Mouse (Mus musculus) layer of hippocampus, adult 9-10 months (tissue): ENCODE results near the gene Ebf3.

Source experiments
- DNase-seq: peaks from one replicate; pipeline ENCODE4 v3.0.0; 2022; ENCODE audit warnings: low spot score

Gene Ebf3

DNA sequence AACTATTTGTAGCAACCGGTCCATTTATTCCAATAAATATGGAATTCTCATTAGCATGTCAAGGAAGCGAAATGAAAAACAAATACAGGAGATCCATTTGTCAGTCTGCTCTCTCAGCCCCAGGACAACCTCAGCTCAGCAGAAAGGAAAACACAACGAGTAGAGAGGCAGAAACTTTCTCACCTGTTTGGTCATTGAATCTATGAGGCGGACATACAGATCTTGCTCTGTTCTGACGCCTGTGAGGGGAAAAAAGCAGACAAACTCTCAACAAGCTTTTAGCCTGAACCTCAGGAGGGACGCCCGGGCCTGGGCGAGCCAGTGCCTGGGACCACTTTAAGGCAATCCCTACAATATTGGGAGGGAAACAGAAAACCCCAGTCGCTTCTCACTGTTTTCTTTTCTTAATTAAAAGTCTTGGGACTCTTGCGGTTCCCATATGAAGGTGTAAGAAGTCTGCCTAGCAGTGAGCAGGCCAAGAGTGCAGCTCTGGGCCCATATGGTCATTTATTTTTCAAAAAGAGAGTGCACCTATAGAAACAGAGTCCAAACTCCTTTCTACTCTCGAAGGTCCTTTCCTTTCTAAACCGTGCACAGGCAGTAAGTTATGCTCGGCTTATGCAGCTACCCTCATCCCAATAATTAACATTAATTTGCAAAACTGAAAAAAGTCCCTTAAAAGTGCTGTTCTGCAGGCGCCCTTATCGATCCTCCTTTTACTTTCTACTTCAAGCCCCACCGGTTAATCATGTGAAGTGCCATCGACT is 1.9 kb downstream of the Ebf3 start:
- DNase-seq = no peak

DNA sequence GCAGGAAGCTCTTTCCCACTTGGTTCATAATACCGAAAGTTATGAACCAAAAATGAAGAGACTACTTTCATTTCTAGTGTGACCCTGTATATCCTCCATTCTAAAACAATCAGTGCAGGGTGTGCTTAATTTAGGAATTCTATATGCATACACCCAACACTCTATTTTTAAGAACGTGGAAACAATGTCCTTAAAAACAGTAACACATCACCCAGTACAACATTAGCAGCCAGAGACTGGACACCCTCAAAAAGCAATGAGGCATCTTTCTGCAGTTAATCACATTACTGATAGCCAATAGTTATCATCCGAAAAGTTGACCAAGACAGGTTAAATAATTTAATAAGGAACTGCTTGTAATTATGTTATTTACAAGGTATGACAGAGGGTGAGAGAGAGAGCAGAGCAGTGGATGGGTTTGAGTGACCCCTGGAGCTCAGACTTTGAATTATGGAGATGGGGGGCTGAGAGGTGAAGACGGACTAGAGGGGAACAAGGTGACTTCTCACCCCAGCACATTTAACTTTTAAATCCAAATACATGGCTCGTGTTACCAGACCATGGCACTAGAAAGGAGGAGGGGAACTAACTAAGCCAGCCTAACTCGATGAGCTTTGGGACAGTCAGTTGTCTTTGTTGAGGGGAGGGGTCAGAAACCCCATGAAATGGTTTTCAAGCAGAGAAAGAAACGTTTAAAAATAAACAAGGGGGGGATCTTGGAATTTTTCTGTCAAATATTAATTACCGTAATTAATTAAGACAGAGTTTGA is 2.7 kb downstream of the Ebf3 start:
- DNase-seq = no peak

DNA sequence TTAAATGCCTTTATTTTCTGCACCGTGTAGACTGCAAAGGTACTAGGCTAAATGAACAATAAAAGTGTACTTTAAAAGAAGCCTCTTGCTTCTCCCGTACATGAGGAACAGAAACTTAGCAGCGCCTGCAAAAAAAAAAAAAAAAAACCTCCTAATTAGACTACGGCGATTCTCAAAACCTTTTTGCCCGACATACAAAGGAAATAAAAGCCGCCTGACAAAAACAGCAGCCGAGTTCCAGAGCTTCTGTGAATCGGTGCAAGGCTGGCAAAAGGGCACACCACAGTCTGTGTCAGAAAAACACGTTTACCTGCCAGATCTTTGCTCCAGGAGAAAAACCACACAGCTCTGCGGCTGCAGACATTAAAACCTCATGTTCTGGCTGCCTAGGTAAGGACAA is 3.4 kb downstream of the Ebf3 start:
- DNase-seq = no peak

DNA sequence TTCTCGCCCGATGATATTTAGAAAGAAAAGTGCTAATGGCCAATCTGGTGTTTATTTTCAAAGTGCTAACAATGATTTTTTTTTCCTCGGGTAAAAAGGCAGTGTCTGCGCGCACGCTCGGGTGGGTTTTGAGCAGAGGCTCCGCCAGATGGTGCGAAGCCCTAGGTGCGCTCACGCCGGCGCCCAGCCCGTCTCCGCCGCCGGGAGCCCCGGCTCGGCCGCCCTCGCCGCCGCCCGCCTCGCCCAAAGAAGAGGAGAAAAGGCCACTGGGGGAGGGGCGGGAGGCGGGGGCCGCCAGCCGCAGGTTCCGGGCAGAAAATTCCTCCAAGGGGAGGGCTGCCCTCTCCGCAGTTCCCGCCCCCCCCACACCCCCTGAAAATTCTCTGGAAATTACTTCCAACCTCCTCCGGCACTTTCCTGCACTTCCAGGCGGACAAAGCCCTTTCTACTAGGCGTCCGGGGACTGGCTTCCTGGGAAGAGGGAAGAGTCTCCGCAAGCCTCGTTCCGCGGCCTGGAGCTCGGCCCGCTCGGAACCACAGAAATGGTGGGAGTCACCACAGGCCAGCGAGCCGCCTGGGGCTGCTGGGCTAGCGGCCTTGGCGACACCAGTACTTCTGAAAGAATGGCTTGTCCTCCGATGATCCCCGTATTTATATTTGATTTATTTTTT is 4.0 kb downstream of the Ebf3 start:
- DNase-seq = no peak

DNA sequence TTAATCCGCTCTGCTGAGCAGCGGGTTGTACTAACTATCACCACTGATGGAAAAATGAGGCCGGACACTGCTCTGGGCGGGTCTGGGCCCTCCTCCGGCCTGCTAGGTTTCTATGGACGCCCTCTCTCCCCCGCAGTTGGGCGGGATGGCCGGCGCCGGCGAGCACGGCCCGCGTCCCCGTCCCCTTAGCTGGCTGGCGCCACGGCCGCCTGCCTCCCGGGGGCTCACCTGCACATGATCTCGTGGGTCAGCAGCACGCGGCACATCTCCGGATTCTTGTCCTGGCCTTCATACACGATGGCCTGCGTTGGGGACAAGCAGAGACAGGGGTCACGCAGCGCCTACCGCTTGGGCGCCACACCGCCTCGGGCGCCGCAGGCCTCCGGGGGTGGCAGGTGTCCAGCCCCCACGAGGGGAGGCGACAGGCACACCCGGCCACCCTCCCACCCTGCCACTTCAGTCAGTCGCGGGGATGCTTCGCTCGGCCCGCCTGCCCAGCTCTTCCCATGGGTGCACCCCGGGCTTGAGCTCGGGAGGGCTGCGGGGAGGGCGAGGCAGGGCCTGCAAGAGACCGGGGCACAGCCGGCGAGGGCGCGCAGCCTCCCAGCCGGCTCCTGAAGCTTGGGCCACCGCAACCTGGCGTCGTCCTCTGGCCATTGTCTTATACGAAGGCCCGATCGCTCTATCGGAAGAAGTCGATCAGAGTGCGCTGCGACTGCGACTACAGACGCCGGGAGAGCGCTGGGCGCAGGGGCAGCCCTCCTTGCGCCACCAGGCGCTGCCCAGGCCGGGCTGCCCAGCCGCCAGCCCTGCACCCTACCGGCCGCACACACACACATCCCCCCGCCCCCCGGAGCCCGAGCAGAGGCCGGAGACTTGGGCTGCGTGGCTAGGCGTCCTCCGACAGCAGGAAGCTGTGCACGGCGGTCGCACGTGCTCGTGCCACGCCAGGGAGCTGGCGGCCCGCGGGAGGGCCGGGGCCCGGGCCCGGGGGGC is 4.9 kb downstream of the Ebf3 start:
- no peak for DNase-seq

DNA sequence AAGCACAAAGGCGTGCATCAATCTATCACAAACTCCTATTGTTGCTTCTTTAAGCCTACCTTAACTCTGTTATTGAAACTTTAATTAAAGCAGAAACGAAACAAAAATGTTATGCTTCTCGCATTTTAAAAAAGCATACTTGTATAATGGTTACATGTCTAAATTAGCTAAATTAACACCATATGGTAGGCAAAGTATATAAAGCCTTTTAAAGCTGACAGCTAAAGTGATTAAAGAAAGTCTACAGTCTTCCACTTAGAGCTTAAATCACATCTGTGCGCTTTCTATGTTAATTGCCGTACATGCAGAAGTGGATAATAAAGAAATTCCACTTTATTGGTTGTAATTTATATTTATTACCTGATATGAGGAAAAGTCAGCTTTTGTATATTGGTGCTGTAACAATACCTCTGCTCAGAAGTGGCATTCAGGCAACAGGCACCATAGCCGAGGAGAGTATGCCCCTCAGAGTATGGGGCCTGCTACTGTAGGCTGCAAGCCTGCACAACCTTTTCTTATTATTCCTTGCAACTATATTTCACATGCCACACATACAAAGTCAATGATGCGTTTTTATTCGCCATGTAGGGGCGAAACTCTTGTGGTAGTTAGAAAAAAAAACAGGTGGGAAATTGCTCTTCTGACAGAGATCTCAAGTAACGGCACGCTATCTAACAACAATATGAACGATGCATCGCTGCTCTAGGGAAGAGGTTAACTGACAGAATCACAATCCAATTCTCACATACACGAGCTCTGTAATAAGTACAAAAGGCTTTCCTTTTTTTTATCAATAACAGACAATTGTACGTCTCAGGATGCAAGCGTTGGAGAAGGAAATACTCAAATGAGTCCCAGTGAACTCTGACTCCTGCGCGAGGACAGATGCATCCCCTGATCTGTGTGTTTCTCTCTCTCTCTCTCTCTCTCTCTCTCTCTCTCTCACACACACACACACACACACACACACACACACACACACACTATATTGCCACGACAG is 5.9 kb downstream of the Ebf3 start:
- no peak for DNase-seq

DNA sequence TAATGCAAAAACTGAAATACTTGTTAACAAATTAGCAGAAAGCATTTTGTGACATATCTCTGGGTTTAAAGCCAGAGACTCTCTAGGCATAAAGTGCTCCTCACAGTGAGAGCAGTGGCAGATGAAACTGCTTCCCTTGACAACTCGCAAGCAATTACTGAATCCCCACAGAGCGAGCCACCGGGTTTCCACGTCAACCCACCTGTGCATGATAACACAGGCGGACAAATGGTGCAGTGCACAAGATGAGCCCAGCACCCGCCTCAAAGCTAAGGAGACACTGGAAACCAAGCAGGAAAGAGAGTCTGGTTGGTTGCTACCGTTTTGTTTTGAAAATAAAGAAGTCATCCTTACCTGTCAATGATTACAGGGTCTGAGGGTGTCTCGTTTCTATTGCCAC is 7.1 kb downstream of the Ebf3 start:
- DNase-seq = no peak

DNA sequence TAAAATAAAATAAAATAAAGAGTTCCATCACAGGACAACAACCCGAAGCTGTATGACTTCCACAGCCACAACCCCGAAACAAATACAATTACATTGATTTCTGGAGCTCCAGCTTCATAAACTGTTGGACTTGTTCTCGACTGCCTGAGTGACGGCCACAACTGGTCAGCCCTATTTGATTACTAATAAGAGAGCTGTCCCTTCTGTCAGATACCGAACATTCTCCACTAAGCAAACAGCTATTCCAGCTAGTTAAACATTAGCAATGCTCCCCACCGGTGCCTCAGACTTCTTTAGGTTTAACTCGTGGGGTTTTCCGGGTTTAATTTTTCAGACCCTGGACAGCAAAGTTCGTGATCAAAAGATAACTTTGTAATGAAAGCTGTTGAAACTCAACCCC is 8.1 kb downstream of the Ebf3 start:
- DNase-seq = no peak

DNA sequence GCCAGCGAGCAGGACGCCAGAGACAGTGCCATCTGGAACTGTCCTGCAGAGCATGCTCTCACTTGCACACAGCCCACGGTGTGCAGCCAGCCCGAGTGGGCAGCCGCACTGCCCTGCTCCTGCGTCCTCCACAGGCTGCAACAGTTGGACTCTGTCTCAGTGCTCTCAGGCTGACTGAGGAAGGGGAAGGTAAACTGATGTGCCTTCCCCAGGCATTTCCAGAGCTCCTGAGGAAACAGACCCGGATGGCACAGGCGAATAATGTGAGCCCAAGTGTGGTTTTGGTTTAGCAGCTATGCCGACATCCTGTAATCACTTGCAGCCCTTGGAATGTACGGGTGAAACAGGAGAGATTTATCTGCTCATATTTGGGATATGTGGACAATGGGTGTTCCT is 10.5 kb downstream of the Ebf3 start:
- no peak for DNase-seq

DNA sequence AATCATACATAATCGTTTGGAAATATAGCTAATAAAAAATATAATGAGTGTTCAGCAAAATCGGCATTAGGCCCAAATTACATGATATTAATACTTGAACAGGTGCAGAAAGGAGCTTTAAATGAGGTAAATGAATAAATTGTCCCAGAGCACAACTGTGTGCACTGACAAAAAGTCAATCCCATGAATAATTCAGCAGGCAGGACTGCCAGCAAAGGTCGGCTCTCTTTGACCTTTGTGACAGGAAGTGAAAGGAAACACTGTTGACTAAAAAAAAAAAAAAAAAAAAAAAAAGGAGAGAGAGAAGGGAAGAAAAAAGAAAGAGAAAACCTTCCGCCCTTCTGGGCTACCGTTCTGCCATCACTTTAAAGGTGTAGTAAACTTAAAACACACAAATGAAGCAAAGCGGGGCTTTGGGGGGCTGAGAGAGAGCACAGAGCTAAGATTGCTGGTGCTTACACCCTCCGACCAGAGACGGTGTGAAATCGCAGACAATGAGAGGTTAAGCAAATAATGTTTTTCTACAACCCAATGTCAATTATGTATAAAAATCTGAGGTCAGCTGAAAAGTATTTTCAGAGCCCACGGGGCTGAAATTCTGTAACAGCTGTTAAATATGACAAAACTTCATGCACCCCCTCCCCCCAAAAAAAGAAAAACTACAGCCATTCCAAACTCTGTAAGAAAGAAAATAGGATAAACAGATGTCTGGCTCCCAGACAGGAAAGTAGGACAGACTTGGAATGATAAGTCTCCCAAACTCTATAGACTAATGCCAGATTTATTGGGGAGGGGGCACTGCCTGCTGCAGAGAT is 11.1 kb downstream of the Ebf3 start:
- DNase-seq = no peak

DNA sequence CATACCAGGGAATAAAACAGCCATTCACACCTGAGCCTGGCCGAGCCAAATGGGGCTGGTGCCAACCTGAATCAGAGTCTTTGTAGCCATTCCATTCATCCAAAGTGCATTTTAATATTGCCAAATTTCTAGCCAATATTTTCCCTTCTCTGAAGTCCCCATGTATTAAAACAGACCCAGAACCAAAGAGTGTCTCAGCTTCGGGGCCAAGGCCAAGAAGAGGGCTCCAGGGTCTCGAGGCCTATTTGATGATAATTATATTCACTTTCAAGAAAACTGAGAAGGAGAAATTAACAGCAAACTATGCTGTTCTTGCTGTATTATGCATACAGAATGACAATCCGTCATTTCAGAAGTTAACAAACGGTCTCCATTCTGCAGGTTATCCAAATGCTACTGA is 12.1 kb downstream of the Ebf3 start:
- no peak for DNase-seq

DNA sequence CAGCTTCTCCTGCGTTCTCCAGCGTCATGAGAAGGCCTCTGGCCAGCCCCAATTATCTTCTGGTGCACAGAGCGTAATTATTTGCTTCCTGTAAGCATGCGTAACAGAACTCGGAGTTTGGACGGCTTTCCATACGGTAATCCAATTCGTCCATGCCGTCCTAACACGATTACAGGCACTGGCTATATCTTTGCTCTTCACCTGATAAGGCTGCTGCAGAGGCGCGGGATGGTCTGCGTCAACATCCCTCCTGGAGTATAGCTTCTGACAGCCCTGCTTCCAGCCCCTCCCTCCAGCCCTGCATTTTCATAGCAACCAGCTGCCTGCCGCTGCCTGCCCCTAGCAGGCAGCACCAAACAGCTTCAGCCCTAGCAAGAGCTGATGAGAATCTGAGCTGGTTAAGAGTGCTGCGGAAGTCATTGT is 12.9 kb downstream of the Ebf3 start:
- DNase-seq = no peak

DNA sequence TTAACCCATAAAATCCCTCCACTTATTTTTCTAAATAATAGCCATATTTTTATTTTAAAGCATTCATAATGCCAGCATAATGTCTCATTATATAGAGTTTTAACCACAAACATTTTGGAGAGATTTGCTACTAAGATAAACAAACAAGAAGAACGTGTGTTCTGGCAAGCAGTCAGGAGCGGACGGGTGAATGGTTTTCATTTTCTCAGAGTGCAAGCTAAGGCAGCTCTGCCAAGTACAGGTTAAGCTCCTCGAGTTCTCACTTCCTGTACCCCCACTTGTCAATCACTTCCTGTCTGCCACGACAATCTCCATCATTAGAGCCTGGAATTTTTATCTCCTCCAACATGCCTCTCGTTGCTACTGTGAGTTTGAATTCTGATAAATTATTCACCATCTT is 13.4 kb downstream of the Ebf3 start:
- DNase-seq = no peak

DNA sequence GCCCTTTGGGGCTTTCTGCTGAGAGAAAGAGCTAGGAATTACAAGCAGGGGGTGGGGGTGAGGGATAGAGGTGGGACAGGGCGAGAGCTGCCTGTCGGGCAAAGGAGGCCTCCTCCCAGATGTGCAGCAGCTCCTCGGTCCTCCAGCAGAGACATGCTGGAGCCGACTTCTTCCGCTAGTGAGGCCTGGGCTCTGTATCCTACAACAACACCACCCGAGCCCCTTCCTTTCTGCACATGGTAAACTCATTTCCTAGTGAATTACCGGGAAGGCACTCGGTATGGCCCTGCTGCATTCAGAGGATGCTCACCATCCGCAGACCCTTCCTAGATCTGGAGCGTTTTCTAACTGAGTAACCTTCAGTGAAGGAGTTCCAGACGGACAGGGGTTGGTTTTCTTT is 14.1 kb downstream of the Ebf3 start:
- no peak for DNase-seq

DNA sequence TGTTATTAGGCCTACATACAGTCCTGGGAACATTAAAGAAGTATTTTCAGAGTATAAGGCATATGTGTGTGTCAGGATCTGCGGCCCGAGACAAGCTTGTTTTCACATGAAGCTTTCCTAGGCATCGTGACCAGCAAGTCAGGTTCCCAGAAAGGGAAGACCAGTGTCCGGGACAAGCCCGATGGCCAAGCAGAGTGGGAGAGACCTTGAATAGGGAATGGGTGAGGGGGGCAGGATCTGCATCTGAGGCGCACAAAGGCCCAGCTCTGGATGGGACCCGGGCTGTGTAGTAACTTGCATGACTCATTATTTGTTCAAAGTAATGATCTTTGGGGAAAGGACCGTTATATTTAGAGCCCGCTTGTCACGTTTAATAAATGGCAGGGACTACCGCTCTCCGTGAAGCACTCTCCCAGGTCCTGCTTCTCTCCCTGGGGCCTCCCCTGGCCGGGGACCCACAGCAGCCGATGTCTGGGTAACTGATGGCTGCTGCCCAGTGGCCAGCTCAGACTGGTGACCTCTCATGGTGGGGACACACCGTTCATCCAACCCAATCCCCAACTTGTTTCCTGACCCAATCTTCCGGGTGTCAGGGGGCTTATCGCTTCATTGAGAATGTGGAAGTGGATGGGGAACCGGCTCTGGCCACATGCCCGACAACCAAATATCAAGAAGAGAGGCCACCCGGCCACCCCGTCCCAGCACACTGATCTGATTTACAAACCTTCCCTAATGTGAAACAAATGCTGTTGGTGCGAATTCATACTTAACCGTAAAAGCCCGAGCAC is 16.5 kb downstream of the Ebf3 start:
- no peak for DNase-seq

DNA sequence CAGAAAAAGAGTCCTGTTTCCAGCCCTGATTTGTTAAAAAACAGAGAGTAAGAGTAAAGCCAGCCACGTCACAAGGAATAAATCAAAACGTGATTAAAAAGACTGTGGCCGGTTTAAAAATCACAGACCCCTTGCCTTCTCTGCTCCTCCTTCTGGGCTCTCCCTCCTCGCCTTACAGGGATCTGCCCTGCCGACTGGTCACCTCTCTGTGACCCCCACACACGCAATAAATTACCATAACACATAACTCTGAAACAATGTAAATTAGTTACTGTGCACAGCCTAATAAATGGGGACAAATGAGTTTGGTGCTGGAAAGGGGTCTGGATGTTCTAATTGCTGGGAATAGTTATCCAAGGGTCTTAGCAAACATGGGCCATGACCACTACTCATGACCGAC is 17.1 kb downstream of the Ebf3 start:
- no peak for DNase-seq

DNA sequence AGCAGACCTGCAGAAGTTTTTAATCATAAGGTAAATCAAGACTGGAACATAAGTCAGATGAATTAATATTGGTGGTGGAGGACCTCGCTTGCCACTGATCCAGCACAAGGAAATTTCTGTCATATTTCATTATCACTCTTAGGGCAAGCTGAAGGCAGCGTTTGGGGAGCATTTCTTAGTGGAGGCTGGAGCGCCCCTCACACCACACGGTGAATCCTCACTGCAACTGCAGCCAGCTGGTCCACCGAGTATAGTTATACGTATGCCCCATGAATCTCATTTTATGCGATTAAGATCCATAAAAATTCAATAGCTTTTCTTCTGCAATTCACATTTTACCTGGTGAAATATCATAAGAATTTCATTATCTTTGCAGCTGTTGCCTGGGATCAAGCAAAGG is 18.6 kb downstream of the Ebf3 start:
- DNase-seq = no peak

DNA sequence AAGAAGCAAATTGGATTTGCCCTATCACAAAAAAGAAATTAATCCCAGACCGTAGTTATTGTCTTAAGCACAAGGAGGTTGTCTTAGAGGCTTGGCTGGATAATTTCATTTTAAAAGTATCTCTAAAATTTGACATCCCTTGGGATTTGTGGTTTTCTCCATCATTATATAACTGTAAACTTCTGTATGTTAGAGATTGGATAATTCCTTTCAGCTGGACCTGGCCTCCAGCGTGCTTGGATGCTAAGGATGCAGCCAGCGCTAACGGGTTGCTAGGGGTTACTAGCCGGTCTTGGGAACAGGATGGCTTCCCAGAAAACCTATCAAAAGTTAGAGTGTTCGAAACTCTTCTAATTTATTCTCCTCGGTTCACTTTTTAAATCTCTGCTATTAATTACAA is 19.8 kb downstream of the Ebf3 start:
- no peak for DNase-seq
